Mouse (Mus musculus): ENCODE data around the gene Klb.
"Not testable (repeated sequence)": the region's sequence is repeated elsewhere in the genome, so short reads cannot be mapped to it uniquely, and the experiment has no call there.

The Klb gene

DNA sequence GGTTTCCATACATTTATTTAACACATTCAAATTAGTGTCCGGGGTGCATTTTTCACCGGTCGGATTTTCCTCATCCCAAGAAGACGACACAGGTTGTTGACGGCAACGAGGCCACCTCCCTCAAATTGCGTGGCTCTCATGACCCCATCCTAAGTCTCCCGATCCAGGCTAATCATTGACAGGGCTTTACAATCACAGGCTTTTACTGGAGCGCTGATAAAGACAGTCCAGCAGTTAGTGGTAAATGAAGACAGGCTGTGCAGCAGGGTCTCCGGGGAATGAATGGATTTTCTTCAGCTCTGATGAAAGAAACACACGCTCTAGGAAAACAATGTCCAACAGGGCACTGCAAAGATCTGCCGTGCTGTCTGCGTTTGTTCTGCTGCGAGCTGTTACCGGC lies at the start of gene Klb:
TSS of gene Klb (plus strand) at position 147 of the 400 bp plus-strand sequence.
- CTCF ChIA-PET: no interaction called here

GRCm38 (mm10) chr5:65299623-65300022 lies 48.5 kb upstream of the Klb start:
- CTCF ChIA-PET: not testable (repeated sequence)

DNA sequence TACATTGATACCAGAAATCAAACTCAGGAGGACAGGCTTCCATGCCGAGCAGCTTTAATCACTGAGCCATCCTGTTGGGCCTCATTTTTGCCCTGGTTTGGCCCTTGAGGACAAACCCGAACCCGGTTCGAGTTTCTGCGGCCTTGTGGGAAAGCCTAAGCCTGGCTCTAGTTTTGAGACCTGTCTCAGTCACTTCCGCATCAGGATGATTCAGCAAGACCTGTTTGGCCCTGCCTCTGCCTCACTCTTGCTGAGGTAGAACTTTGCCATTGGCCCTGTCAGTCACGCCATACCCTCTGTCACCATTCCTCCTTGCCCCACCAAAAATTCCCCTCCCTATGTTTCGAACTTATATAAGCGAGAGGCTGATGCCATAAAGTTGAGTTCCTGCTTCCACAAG lies 48.0 kb upstream of the Klb start:
- CTCF ChIA-PET: interaction anchor here (0.6 kb wide), 1 partner anchor 1108 kb away, joined by 3 read pairs; no protein-coding TSS in a partner anchor

DNA sequence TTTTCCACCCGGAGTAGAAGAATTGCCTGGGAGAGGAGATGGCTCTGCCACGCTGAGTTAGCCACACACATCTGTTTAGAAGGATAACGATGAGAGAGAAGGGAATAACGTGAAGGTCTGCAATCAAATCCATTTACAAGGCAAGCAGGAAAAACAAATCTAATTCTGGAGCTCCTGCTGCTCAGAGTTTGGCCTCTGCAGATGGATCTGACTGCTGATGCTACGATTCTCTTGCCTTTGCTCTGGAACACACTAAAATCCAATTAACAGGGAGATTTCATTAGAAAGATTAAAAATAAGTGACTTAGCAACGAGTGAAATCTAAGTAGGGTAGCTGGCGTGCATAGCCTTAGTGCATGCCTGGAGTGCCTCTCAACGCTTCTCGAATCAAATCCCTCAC lies 42.6 kb upstream of the Klb start:
- CTCF ChIA-PET: no interaction called here

DNA sequence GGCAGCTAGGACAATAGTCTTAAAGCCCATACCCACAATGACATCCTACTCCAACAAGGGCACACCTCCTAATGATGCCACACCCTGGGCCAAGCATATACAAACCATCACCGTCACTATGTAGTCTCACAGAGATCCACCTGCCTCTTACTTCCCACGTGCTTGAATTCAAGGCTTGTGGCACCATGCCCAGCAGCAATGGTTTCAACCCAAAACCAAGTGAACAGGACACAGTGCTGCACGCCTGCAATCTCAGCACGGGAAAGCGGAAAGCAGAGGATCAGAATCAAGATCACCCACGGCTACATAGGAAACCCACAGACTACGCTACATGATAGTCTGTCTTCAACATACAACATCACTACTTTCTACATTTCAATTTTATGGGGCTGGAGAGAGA lies 39.9 kb upstream of the Klb start:
- CTCF ChIA-PET: interaction anchor here (0.5 kb wide), 1 partner anchor 1043 kb away, joined by 3 read pairs; no protein-coding TSS in a partner anchor

DNA sequence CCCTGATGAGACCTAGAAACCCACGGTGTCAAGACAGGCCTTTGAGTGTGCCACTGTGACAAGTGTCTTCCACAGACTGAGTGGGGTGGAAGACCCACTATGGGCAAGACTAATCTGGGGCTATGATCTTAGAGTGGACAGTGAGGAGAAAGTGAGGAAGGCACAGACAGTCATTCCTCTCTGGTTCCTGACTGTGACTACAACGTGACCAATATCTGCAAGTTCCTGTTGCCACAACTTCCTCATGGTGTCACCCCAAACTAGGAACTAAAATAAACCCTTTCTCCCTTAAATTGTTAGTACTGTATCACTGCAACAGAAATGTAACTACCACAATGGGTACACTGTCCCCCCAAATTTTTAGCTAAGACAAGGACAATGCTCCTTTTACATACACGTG lies 39.2 kb upstream of the Klb start:
- CTCF ChIA-PET: no interaction called here

DNA sequence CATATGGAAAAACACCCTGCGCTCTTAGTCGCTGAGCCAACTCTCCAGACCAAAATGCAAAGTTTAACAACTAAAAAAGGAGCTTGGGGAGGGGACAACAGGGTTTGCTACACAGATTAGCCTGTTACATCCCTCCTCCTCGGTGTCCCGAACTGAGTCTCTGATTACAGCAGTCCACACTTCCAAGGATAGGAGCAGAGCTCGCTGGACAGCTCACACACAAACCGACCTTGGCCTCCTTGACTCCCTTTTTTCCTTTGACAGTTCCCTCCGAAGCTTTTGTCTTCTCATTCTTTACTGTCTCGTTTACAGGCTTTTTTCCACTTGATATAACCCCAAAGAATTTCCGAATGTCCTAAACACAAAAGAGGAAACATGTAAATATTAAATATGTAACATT lies 28.9 kb upstream of the Klb start:
- CTCF ChIA-PET: no interaction called here

DNA sequence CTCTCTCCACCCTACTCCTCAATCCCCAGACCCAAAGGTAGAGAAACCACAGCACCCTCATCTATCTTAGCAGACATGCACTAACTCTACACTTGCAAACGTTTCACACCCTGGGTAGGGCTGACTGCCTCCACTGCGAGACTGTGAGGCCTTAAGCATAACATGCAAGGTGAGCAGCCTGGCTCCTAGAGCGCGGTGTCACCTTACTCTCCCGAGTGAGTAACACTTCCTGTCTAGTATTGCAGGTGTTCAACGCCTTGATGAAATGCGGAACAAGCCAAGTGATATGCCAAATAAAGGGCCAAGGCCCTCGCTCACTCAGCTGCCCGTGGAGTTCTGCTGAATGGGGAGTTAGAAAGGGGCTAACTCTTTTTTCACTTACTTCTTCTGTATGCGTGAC lies 25.9 kb upstream of the Klb start:
- CTCF ChIA-PET: no interaction called here

GRCm38 (mm10) chr5:65324271-65324670 lies 23.8 kb upstream of the Klb start:
- CTCF ChIA-PET: no interaction called here

DNA sequence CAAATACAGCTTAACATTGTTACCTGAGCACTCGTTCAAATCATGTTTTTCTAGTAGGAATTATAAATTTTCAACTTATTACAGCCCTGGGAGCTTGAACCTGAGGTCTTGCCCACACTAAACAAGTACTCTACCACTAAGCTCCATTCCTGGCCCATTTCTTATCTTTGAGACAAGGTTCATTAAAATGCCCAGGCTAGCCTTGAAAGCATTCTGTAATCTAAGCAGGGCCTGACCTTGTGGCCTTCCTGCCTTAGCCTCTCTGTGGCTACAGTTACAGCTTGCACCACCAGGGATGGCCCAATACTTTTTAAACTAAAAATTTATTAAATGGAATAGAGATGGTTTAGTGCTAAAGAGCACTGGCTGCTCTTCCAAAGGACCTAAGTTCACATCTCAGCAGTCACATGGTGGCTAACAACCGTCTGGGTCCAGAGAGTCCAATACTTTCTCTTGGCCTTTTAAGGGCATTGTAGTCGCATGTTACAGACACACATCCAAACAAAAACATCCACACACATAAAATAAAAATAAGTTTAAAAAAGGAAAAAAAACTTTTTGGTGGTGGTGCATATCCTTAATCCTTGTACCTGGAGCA lies 23.3 kb upstream of the Klb start:
- CTCF ChIA-PET: interaction anchor here (0.6 kb wide), 1 partner anchor 458 kb away, joined by 5 read pairs; no protein-coding TSS in a partner anchor

DNA sequence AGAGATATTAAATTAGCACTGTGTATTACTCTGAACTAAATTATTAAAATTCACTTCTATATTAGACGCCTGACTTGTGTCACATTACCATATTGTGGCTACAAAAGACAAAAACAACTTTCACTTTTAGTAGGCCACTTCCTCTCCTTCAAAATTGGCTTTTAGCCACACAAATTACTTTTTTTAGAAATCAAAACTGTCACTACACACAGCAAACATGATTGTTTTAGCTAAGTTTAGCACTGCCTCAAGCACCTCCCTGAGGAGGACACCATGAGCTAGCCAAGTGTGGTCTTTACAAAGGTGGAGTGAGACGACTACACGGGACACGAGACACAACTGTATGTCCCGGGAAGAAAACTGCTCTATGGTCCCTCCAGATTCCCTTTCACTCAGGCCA lies 21.9 kb upstream of the Klb start:
- CTCF ChIA-PET: no interaction called here

DNA sequence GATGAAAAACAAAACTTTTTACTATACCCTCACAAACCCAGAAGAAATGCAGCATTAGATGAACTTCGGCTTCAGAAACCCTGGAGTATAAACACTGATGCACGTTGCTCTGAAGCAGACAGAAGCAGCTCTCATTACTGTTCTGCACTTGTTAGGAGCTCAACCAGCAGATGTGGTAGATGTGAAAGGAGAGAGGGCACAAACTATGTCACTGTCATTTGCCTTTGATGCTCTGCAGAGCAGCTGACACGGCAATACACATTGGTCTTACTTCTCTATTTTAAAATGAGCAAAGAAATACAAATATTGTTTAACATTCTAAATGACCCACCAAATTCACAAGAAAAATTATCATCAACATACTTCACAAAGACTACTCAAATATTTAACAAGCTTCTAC lies 18.1 kb upstream of the Klb start:
- CTCF ChIA-PET: interaction anchor here (0.6 kb wide), 1 partner anchor 1020 kb away, joined by 3 read pairs; no protein-coding TSS in a partner anchor

GRCm38 (mm10) chr5:65334788-65335187 lies 13.3 kb upstream of the Klb start:
- CTCF ChIA-PET: interaction anchor here (0.6 kb wide), 2 partner anchors 36 to 99 kb away, joined by 3 to 15 read pairs; no protein-coding TSS in a partner anchor

DNA sequence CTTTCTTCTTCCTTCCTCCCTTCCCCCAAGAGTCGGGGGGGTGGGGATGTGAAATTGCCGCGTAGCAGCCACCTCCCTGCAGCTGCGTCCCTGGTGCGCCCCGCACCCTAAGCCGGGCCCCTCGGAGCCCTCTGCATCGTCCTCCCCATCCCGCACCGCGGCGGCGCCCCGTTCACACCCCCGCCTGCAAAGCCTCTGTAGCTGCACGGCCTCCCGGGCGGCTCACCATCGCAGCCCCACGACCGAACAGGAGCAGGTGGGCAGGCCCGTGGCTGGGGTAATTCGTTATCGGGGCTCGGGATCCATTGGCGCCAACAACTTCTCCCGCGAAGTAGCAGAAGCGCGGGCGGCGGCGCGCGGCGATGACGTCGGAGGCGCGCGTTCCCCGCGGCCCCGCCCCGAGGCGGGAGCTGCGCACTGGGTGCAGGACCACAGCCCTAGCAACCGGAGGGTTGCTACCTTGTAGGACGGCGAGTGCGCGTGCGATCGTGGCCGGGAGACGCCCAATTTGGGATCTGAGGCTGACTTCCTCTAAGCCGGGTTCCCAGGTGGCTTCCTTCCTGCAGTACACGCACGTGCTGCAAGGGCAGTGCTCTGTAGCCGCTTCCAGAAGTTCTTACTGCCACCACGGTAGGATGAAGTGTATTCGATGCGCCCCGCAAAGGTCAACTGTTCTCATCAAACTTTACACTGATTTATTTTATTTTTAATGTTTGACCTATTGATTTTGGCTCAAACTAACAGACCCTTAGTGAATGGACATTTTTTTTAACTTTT lies 12.6 kb upstream of the Klb start, which contains the start of gene Rfc1:
TSS of gene Rfc1 (minus strand) at position 373 of the 777 bp plus-strand sequence.
- CTCF ChIA-PET: interaction anchor here (0.6 to 0.8 kb wide), 3 partner anchors 15 to 456 kb away, joined by 3 to 6 read pairs (median 3); no protein-coding TSS in a partner anchor

- CTCF ChIA-PET: interaction anchor here (0.6 to 0.8 kb wide), 2 partner anchors 15 to 455 kb away, joined by 3 to 6 read pairs; no protein-coding TSS in a partner anchor
These were observed 12.1 kb upstream of the Klb start for GRCm38 (mm10) chr5:65336075-65336355.

DNA sequence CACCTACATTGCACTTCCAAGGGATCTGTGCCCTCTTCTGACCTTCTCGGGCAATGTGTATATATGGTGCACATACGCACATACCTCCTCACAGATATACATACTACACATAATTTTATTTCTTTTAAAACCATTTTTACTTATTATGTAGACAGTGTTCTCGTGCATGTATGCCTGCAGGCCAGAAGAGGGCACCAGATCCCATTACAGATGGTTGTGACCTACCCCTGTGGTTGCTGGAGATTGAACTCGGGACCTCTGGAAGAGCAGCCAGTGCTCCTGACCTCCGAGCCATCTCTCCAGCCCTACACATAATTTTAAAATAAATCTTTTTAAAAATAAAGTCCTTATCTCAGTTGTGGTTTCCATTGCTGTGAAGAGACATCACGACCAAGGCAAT lies 9.7 kb upstream of the Klb start:
- CTCF ChIA-PET: no interaction called here

GRCm38 (mm10) chr5:65340167-65340566 lies 7.9 kb upstream of the Klb start:
- CTCF ChIA-PET: no interaction called here

DNA sequence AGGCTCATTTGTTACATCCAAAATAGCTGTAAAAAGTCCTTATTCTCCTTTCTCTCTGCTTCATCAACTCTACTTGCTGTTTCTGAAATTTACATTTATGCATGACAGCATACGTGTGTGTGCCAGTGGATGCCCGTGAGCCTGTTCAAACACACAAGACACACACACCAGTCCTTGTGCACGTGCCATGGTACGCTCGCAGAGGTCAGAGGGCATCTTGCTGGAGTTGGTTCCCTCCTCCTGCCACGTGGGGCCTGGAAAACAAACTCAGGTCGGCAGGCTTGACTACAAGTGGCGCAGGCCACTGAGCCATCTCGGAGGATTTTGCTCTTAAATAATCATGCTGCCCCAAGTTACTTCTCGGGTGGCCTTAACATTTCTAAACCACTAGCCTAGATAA lies 2.4 kb downstream of the Klb start:
- CTCF ChIA-PET: interaction anchor here (0.5 kb wide), 1 partner anchor 31 kb away, joined by 4 read pairs; no protein-coding TSS in a partner anchor

- CTCF ChIA-PET: no interaction called here
These were observed 6.0 kb downstream of the Klb start for GRCm38 (mm10) chr5:65354097-65354496.

DNA sequence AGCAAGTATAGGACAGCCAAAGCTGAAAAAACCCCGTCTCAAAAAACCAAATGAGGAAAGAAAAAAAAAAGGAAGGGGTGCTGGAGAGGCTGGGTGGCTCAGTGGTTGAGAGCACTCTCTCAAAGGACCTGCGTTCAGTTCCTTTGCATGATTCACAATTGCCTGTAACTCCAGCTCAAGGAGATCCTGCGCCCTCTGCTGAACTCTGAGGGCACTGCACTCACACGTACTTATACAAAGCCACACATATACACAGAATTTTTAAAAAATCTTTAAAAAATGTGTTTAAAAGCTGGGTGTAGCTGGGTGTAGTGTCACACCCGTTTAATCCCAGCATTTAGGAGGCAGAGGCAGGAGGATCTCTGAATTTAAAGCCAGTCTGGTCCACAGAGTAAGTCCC lies 6.9 kb downstream of the Klb start:
- CTCF ChIA-PET: no interaction called here

DNA sequence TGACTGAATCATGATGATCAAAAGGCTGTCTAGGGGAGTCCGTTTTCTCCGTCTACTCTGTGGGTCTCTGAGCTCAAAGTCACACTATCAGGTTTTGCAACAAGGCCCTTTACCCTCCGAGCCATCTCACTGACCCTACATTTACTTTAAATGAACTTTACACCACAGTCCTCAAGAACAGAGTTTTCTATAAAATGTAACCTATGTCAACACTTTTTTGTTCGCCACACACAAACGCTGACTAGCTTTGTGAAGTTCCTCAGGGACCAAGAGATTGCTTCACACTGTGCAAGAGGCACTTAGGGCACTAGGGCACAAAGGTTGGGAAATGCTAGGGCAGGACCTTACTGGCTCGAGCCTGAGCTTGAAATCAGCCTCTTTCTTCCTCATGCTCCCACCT lies 8.7 kb downstream of the Klb start:
- CTCF ChIA-PET: interaction anchor here (0.5 to 0.7 kb wide), 2 partner anchors 218 to 502 kb away, joined by 3 read pairs; no protein-coding TSS in a partner anchor

DNA sequence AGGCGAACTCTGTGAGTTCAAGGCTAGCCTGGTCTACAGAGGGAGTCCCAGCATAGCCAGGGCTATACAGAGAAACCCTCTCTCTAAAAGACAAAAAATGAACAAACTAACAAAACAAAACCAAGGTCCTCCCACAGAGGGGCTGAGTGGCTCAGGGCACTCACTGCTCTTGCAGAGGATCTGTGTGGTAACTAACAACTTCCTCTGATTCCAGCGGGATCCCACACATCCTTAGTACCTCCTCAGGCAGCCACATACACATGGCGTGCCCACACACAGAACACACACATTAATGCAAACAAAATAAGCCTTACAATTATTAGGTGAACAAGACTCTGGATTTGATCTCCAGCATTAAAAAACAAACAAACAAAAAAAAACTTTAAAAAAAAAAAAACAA lies 9.7 kb downstream of the Klb start:
- CTCF ChIA-PET: no interaction called here

GRCm38 (mm10) chr5:65367837-65368236 lies 19.7 kb downstream of the Klb start:
- CTCF ChIA-PET: no interaction called here
